Mouse (Mus musculus): ENCODE results near the gene Scd2.
"Not testable (repeated sequence)": the region's sequence is repeated elsewhere in the genome, so short reads cannot be mapped to it uniquely, and the experiment has no call there.

DNA sequence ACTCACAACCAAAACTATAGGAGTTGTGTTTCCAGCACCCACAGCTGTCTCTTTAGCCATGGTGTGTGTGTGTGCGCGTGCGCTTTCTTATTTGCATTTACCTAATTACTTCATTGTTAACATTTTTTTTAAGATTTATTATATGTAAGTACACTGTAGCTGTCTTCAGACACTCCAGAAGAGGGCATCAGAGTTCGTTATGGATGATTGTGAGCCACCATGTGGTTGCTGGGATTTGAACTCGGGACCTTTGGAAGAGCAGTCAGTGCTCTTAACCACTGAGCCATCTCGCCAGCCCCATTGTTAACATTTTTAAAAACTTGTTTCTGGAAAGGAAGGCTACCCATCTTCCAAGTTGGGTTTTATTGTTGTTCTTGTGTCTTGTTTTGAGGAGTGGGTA lies 42.3 kb upstream of the Scd2 start:
- not testable (repeated sequence) for TF ChIP-seq CTCF (IDR thresholded peaks at IDR 0.05; ENCODE audit: low read depth, low read length); POLR2A (IDR thresholded peaks at IDR 0.05; ENCODE audit: extremely low read depth, insufficient read depth, low read length)

Measured in liver, adult 2 months (tissue).